Mouse (Mus musculus) induced T-regulatory cell, adult 2 months (primary cell): Measurements from ENCODE around the gene Tfap2e.

Experiments used
- DNase-seq: peaks from one replicate; pipeline ENCODE4 v3.0.0-alpha.2; 2012; ENCODE audit warnings: low read depth

Tfap2e gene

DNA sequence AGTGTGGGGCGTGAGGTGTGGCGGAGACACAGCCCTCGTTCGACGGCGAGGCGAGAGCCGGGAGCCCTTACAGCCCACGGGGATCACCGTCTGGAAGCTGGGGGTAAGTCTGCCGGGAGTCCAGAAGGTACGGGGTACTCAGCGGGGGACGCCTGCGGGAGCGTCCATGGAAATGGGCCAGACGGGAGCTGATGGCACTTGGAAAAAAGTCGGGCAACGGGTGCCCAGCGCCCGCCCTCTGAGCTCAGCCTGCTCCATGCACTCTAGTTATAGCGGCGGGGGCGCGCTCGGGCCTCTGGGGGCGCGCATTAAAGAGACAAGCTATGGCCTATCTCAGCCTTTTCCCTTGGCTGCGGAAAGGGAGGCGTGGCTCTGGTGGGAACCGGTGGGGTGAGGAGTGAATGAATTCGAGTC, at the start of gene Tfap2e:
Gene Tfap2e, minus strand, starts transcription at position 240 of the 414 bp plus-strand sequence.
- DNase-seq: no peak

DNA sequence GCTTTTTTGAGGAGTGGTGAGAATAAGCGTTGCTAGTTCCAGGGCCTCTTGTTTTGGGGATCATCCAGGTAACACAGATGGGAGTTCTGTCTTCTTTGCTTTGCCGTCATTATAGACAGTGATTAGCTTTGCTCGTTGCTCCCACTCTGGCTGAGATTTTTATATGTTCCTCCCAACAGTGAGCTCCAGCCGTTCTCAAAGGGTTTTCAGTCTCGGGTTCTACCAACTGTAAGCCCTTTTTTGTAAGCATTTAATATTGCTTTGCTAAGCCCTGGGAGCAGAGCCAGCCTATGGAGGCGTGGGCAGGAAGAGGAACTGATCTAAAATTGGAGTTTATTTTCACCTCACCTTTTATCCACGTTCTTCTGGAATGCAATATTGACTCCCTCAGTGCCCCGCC, 47.0 kb upstream of the Tfap2e start:
- no peak for DNase-seq

DNA sequence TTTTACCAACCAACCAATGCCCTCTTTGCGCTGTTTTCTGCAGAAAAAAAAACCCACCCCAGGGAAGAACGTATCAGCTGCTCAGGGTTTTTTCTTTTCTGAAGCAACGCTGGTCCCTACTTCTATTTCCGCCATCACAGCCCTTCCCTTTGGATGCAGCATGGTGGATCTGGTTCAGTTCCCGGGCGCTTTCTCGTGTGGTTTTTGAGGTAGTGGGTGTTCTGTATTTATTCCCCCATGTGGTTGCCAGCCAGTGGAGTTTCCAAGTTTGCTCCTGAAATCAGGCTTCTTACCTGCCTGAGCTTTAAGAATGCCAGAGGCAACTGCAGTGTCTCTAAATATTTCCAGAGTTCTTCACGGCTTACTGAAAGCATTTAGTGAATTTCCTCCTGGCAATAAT, 46.5 kb upstream of the Tfap2e start:
- no peak for DNase-seq

DNA sequence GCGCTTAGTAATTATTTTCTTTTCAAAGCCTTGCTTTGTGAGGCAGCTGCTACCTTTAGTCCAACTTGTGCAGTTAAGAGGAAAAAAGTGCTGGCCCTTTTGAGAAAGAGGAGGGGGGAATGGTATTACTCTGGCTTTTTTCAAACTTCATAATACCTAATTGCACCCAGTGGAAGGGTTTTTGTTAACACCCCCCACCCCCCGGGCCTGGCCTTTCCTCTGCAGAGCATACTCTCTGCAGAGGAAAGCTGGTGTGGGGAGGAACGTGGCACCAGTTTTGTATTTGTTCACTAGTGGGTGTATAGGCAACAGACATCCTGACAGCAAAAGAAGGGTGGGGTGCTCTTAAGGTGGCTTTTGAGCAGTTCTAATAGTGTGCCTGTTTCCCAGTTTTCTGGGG, 45.8 kb upstream of the Tfap2e start:
- no peak for DNase-seq

DNA sequence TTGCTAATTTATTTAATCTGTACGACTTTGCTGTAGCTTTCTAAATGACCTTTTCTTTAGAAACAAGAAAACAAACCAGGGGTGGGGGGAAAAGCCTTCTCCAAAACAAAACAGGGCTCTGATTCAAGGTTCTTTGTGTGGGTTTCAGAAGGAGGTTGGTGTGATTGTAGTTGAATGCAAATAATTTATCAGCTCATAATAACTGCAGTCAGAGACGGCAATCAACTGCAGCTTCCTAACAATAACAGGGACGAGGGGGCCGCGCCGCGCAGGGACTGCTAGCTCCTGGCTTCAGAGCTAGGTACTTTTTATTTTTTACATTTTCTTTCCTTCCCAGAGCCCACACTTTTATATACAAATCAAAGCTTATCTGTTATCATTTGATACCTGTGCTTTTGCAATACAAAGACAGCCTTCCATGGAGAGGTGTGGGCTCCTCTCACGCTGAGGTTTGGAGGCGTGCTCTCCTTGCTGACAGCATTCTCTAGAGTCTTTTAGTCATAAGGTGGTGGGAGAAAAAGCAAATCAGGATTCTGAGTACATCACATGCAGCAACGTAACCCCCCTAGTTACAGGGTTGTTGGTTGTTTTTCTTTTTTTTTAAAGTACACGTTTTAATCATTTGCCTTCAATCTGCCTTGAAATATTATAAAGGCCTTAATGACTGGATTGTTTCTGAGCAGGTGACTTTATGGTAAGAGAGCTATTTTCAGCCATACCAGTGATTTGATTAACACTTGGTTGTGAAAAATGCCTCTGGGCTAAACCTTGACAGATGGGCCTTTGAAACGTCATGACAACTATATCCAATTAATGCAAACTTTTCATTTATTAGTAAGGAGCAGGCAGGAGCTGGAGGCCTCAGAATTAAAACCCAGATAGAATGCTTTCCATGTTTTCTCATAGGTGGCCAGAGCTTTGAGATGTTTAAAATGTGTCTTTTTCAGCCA, 44.1 kb upstream of the Tfap2e start:
- no peak for DNase-seq

DNA sequence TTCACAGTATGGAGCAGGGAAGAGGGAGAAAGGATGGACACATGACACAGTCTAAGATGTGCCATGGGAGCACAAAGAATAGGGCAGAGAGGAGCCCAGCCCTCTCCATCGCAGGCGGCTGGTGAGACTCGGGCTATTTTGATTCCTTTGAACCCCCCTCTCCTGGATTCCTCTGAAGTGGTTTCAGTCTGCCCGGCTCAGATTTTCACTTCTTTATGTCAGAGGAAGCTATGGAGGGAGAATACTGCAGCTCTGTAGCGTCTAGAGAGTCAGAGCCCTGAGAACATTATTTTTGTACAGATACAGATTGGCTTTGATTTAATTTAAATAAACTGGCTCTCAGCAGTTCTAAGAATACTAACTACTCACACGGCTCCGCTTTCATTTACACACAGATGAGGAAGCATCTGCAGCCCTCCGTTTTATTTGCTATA, 43.1 kb upstream of the Tfap2e start:
- DNase-seq: no peak

DNA sequence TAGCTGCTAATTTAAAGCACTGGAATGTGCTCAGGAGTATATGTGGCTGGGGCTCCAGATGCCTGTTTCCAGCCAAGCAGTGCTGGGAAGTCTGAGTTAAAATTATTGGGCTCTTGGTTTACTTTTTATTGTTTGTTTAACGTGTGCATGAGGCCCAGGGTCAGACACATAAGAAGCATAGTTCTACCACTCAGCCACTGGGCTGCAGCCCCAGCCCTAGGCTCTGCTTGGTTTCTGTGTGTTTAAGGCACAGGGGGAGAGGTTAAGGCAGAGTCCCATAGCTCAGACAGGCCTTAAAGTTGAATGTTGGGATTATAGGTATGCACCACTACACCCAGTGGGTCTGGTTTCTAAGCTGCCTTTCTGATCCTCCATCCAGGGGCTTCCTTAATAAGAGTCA, 39.1 kb upstream of the Tfap2e start:
- no peak for DNase-seq

DNA sequence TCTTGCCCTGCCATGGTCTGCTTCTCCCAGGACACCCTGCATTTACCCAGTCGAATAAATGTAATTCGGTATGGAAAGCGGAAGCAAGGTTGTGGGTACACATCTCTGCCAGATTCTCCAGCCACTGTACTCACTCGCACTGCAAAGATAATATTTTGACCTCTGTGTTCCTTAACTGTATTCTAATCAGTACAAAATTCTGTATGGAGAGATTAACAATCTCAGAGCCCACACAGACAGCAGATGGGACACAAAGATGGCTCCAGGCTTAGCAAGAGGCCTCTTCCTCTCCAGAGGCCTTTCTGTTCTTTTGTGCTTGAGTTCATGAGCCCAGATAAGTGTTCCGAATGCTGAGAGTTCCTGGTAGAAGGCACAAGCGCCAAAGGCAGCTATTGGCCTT, 37.8 kb upstream of the Tfap2e start:
- DNase-seq: no peak

DNA sequence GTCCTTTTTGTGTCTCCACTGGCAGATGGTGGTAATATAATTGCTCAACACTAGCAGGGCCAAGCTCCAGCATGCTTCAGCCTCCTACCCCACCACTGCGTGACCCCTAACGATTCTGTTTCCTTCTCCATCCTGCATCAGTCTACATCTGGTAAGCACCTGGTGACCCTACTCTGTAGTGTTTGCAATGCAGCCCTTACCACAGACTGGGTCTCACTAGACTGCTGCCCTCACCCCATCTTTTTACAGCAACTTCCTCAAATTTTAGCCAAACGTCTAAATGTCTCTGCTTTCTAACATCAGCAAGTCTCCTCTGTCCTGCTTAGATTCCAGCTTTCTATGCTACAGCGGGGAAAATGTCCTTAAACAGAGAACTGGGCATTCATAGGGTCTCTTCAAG, 34.8 kb upstream of the Tfap2e start:
- DNase-seq: no peak

DNA sequence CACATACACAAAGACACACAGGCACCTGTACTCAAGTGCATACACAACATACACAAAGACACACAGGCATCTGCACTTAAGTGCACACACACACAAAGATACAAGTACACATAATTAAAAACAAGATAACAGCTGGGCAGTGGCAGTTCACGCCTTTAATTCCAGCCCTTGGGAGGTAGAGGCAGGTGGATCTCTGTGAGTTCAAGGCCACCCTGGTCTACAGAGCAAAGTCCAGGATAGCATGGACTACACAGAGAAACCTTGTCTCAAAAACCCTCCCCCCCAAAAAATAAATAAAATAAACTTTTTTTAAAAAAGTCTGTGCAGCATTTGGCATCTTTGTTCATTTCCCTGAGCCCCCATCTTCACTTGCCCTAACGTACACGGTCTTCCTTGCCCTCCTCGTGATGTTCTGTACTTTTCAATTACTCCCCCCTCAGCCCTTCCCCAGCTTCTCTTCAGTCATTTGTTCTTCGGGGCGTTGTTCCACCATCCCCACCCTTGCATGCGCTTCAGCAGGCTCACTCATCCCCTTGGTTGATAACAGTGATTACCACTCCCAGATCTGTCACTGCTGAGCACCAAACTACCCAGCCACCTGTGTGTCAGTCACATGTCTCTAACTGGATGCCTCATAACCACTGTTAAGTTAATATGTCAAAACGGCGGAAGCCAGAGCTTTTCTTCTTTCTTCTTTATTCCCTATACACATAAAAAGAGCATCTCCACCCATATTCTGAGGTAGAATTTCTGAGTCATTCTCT, 33.9 kb upstream of the Tfap2e start:
- DNase-seq: no peak

DNA sequence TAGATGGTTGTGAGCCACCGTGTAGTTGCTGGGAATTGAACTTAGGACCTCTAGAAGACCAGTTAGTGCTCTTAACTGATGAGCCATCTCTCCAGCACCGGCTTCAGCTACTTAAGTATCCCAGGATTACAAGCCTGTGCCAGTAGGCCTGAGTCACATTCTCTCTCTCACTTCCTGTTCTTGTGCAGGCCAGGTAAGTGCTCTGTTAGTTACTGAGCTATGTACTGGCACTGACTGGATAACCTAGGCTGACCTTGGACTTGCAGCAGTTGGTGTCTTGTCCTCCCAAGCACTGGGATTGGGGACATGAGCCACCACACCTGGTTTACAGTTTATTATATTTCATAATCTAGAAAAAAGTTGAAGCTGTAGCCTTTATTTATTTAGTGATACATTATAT, 27.4 kb upstream of the Tfap2e start:
- no peak for DNase-seq

DNA sequence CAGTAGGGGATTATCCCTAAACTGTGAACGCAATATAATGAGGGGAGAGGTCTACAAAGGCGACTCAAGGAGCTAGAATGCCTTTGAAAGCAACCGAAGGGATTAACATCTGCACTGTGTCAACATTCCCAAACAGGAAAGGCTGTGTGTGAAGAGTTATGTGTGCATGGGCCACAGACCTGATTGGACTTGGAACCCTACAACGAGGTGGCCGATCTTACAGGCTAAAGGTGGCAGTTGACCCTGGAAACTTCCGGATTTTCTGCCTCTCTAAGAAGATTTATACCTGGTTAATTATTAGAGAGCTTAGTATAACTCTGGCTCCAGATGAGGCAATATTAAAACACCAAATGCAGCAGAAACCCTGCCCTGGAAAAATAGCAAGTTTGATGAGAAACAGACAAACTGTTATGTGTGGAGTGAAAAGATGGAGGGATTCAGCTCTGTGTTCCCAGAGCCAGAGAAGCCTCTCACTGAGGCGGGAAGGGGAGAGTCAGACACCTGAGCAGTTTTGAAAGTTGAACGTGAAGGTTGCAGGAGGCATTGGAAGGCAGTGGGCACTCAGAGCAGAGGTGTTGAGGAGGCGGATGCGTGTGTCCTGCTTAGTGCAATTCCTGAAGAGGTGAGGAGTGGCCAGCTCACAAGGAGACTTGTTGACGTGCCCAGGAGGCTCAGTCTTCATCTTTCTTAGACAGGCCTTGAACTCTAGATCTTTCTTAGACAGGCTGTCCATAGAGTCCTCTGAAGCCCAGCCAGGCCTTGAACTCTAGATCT, 26.7 kb upstream of the Tfap2e start:
- DNase-seq: no peak

DNA sequence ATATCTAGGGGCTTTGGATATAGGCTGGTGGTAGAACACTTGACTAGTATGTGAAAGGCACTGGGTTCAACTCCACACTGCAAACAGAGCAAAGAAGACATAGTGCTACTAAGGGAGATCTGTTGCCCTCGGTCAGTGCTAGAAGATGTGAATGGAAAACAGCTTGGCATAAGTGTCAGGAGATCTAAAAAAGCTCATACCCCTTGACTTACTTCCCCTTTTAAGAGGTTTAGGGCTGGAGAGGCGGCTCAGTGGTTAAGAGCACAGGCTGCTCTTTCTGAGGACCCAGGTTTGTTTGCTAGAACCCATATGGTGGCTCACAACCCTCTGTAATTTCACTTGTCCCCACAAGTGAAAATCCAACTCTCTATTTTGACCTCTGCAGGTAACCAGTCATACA, 23.4 kb upstream of the Tfap2e start:
- DNase-seq: no peak

DNA sequence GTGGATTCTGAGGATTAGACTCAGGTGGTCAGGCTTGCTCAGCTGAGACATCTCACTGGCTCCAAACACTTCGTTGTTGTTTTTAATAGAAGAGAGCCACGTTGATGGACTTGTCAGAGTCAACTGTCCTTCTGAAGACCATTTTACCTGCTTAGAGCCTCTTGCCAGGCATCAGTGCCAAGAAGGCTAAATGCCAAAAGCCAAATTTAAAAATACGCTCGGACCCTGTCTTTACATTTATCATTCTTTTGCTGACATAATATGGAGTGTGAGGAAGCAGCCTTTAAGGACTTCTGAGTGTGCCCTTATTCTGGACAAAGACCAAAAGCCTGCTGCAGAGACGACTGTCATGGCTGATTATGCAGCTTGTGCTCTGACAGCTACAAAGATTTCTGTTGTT, 22.3 kb upstream of the Tfap2e start:
- no peak for DNase-seq

DNA sequence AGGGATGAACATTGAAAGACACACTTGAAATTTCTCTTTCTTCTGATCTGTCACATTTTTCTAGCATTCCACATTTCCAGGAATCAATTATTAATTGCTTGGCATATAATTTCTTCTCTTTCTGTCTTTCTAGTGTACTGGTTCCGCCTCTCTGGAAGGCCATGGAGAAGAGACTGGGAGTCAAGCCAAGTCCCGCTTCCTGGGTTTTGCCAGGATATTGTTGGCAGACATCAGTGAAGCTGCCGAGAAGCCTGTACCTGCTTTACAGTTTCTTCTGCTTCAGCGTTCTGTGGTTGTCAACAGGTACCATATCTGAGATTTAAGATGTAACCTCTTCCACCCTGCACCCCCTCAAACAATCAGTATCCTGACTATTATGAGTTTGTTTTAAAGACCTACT, 20.7 kb upstream of the Tfap2e start:
- no peak for DNase-seq

DNA sequence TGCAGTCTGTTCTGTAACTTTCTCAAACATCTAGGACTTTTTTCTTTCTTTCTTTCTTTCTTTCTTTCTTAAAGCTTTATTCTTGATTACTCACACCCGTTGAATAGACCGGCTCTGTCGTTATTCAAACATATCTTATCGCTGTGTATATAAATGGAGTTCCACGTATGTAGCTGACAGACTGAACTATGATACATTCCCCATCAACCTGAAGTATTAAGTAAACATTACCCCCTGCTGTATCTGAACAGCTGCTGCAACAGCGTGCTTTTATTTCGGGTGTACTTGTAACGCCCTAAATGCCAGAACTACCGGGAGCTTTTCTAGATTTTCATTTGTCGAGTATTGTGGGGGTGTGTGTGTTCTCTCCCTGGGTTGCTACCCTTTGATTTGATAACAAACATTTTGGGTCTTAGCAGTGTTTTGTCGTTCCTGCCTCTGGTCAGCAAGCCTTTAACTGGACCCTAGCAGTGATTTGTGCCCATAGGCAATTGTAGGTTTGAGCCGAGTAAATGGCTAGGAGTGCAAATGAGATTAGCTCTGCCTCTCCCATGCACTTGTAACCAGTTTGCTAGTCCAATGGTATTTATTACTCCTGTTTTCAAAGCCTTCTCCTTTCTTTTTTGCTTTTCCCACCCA, 18.8 kb upstream of the Tfap2e start:
- no peak for DNase-seq

DNA sequence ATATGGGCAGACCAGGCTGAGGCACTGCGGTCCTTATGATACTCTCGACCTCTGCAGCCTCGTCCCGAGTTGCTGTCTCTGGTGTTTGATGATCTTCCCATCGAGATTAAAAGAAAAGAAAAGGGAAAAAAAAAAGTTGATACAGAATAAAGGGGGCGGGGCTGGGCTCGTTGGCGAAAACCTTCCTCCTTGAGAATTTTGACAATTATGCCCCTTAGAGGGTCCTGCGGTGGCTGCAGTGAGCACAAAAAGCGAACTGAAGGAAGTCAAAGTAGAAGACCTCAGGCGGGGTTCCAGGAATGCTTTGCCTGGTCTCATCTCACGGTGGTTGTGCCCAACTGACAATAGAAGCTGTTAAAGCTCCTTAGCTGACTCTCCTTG, 18.2 kb upstream of the Tfap2e start:
- DNase-seq: no peak

DNA sequence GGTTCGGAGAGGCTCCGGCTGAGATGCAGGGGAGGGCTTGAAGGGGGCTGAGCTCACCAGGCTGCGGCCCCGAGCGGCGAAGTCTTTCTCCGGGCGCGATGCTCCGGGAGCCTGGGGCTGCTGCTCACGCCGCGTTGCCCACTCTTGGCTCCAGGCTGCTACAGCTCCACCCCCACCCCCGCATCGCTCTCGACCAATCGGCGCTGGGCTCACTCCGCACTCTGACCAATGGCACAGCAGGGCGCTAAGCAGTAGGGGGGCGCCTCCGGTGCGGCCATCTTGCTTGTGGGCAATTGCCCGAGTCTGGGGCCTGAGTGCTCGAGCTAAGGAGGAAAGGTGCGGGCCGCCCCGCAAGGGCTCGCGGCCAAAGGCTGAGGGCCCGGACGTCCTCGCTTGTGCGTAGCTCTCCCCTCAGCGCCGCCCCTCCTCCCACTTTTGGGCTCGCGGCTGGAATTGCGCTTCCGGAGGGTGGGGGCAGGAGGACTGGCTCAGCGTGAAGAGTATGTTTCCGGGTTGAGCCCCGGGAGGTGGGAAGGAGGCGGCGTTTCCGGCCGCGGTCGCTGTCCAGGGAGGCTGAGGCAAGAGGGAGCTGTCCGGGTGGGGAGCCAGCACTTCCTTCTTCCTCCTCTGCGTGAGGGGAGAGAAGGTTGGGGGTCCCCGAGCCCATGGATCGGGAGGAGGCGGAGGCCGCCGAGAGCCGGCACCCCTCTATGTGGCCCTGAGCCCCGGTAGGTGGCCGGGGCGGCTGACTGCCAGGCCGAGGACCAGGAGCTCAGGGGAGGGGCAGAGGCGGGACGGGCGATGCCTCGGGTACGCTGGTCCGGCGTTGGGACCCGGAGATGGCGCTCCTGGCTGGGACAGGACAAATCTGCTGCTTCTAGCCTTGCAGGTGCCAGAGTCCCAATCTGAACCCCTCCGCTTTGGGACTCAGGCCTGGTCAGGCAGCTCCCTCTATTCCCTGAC, 17.5 kb upstream of the Tfap2e start, which contains the start of the genes Ncdn and AU040320:
Gene Ncdn, minus strand, starts transcription at position 171 of the 963 bp plus-strand sequence.
Gene AU040320, plus strand, starts transcription at position 277 of the 963 bp plus-strand sequence.
- peak; percentile 97 for DNase-seq

DNA sequence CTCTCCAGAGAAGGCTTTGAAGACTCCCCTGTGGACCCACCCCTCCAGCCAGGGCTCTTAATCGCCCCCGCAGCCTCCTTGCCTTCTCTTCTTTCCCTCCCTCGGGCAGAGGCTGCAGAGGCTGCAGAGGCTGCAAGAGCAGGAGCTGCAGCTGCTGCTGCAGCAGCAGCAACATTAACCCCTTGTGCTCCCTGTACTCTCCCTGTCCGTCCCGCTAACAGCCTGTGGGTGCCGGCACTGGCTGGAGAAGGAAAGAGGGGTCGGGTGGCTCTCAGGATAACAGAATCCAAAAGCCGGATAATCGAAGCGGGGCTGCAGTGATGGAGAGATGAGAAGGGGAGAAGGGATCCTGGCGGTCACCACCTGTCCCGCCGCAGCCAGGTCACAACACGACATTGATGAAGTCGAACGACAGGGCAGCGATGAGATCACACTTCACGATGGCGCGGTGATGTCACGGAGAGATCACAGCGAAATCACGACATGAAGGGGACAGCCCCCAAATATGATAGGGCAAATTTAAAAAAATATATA, 16.6 kb upstream of the Tfap2e start:
- peak; percentile 78 for DNase-seq

DNA sequence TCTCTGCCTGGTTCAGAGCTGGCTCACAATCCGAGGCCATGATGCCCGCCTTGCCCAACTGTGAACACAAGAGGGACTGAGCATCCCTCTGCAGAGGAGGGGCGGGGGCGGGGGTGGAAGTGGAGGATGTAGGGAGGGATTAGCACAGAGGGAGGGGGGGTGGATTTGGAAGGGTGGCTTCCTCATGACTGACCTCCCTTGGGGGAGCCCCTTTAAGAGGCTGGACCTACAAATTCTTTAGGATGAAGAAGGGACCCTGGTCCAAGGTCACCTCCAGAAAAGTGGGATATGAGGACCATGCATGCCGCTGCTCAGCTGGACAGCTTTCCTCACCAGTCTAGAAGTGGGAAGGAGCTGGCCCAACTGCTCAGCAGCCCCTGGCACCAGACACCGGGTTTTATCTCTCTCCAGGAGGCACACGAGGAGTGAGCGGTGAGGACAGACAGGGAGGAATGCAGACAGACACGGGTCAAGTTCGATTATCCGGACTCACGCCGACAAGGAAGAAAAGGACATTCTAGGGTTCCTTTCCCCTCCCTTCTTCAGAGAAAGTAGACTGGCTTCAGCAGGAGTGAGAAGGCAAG, 16.1 kb upstream of the Tfap2e start:
- no peak for DNase-seq
